Mouse (Mus musculus) CD4-positive helper T cell, adult 2 months (primary cell): Measurements from ENCODE around the gene Ankrd12.

ENCODE experiments used
- DNase-seq: peaks from one replicate; pipeline ENCODE4 v3.0.0-alpha.2; 2012; ENCODE audit warnings: low read depth, missing footprints, low spot score

Ankrd12 gene

GRCm38 (mm10) chr17:66076934-66077333 lies at the start of gene Ankrd12:
Gene Ankrd12, minus strand, starts transcription at chr17:66077089.
- DNase-seq: peak; percentile 98

DNA sequence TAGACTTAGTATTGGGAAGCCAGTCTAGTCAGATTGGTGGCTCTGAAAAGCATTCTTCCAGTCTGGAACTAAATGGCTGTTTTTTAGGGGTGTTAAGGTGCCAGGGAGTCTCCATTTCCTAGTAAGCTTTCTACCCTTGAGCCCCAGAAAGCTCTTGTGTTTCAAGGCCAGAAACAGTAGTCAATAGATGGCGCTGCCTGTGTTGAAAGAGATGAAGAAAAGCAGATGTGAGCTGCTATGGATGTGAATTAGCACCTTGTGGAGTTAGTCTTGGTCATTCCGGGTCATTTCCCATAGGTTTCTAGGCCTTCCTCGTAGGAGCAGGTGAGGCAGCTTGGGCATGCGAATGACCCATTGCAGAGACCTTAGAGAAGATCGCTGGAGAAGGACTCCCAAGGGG lies 48.3 kb upstream of the Ankrd12 start:
- peak; percentile 22 for DNase-seq

GRCm38 (mm10) chr17:66123816-66124610 lies 47.1 kb upstream of the Ankrd12 start:
- peak; percentile 10 for DNase-seq

- peak; percentile 92 for DNase-seq
Measured at GRCm38 (mm10) chr17:66123066-66123815, 46.4 kb upstream of the Ankrd12 start, which contains the start of gene Ddx11. Gene Ddx11, plus strand, starts transcription at chr17:66123520.

- no peak for DNase-seq
Measured at GRCm38 (mm10) chr17:66120701-66121100, 43.8 kb upstream of the Ankrd12 start.

DNA sequence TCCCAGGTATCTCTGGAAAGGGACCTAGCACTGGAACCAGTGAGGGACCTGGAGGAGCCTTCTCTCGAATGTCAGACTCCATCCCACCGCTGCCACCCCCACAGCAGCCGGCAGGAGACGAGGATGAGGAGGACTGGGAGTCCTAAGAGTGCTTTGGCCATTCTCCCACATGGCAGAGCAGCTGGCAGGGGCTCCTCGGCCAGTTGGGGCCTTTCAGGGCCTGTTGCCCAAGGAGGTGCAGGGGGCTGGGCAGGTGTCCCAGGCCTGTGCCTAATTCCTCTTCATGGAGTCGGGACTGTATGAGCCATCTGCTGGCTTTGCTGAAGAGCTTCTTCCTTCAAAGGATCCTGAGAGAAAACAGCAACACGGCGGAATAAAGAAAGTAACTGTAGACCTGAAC lies 42.1 kb upstream of the Ankrd12 start:
- no peak for DNase-seq

DNA sequence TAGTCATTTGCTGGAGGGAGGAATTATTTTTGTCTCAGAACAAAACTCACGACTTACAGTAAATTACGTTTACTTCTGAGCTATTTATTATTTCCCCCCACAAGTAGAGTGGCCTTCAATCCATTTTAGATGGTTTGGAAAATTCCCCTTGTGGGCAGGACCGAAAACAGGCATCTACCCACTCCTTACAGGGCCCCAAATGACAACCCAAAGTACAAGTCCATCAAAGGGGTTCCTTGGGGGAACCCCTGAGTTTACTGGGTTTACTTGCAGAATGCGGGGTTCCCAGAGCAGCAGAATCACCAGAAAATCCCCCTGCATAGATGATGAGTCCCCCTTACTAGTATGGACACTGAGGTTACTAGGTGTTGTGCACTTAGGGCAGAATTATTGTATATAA lies 35.3 kb upstream of the Ankrd12 start:
- DNase-seq: peak; percentile 67

DNA sequence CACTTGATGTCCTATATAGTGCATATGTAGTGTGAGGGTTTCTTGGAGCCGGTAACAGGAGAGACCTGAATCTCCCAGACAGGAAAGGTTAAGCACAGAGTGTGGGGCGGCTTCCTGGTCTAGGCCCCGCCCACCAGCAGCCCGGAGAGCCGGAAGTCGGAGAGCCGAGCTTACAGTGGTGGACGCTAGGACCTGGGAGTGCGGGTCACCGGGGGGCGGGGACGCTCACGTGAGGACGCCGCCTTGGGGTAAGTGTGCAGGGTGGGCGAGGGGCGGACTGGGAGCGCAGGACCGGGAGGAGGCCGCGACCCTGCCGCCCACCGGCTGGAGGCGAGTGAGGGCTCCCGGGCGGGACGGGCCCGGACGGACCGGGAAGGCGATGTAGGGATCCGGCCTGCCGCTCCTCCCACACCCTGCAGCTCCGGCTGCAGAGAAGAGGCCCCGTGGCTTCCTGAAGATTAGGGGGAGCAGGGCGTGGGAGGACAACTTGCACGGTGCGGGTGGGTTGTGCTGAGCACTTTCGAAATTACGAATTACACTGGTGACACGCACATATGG lies 34.6 kb upstream of the Ankrd12 start, which contains the start of gene Washc1:
Washc1 (plus strand) TSS at position 144 of the 558 bp plus-strand sequence.
- peak; percentile 92 for DNase-seq

DNA sequence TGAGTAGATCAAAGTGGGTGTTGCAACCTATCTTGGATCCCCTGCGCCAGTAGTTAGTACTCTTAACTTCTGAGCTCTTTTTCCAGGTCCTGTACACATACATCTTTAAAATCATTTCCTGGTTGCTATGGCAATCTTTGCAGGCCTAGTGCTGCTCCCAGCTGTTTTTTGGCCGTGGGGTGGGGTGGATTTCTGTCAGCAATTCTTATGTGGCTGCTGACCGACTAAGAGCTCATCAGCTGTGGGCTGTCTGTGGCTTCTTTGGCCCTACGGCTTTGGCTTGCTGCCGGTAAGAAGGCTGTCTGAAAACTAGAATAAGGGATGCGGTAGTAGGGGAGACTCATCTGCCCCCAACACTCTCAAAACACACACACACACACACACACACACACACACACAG lies 33.9 kb upstream of the Ankrd12 start:
- DNase-seq: peak; percentile 52

DNA sequence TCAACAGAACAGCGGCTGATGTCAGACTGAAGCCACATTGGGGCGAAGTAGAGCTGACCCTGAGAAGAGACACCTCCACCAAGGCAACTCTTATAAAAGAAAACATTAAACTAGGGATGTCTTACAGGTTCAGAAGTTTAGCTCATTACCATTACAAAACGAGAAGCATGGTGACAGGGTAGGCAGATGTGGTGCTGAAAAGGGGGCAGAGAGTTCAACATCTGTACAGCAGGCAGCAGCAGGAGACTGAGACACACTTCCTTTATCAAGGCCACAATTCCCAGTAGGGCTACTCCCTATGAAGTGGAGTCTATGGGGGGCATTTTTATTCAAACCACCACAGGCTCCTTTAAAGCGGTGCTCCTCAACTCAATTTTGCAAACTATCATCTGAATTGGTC lies 31.3 kb upstream of the Ankrd12 start:
- DNase-seq: no peak

DNA sequence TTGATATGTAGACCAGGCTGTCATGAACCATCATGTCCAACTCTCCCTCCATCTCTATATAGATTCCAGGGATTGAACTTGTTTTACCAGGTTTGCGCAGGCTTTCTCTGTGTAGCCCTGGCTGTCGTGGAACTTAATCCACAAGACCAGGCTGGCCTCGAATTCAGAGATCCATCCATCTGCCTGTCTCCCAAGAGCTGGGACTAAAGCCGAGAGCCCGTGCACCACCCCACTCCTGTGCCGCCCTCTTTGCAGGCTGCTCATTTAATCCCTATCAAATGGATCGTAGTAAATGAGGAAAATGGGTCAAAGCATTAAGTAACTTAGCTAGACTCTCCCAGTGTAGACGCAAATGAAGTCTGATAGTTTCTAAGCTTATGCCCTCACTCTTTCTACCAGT lies 30.6 kb upstream of the Ankrd12 start:
- DNase-seq: no peak

DNA sequence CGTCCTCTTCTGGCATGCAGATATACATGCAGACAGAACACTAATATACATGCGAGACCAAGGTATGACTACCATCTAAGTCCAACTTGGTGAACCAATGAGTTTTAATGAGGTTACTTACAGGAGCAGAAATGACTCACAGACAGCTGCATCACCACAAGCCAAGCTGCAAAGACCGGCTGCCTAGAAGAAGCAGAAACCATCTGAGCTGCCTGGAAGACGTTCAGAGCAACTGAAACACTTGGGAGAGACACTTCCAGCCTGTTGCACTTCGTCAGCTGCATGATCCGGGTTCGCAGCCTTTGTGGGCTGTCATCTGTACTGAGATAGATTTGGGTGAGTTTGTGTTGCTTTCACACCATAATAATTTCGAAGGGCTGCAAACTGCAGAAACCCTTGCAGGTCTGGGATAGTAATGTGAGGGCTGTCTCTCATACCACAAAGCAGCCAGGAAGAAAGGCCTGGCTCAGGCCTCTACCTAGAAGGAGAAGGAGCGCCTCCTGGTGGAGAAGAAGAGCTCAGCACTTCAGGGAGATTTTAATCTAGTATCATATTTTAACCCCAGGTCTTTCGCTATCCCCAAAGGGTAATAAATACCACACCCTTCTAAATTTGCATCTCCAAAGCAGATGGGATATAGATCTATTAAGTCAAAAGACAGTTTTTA lies 29.8 kb upstream of the Ankrd12 start:
- DNase-seq: peak; percentile 75

GRCm38 (mm10) chr17:66104076-66104475 lies 27.2 kb upstream of the Ankrd12 start:
- no peak for DNase-seq

- DNase-seq: peak; percentile 98
Measured at GRCm38 (mm10) chr17:66101380-66102330, 24.8 kb upstream of the Ankrd12 start, which contains the start of gene Ndufv2. Gene Ndufv2, minus strand, starts transcription at chr17:66101559.

DNA sequence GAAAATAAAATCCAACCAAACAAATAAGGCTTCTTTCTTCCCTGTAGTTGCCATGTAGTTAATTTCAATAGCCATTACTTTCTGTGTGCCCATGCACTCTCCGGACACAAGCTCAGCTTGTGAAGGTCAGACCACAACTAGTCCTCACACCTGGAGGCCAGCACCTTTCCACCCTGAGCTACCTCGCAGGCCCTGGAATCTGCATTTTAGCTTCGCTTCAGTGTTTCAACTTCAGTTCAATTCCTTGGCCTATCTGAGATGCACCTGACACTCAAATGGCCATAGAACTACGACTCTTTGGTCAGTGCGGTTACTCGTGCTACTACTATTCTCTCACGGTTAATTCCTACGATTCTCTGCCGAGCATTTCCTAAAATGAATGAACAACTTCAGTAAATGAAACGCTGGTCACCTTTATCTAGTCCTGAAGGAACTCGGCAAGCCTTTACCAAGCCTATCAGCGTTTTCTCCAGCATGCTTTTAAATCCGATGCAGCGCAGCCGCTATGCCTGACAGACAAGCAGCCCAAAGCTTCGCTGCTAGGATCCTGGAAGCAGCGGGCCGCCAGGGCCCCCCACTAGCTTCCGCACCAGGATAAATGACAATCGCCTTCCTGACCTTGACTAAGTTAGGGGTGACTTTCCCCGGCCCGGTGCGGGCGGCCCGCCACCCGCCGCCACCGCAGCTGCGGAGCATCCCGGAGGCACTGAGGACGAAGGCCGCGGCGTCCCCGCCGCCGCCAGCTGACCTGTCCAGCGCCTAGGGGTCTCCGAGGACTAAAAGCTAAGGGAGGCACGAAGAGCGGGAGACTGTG lies 23.9 kb upstream of the Ankrd12 start:
- DNase-seq: no peak

- DNase-seq: no peak
Measured at GRCm38 (mm10) chr17:66092664-66093063, 15.8 kb upstream of the Ankrd12 start.

DNA sequence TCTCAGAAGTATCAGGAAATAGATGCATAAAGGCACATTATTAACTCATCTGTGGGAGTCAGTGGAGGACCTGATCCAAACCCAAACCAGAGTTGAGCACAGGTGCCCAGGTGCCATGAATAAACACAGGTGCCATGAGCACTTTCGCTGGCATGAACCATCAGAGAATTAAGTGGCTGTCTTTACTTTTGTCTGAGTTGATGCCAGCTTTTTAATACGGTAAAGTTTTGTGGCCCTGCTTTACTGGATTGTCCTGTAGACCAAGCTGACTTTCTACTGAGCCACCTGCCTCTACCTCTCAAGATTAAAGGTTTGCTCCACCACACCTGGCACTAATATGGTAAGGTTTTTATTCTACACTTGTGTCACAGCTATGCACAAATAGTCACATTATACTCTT lies 15.2 kb upstream of the Ankrd12 start:
- no peak for DNase-seq

DNA sequence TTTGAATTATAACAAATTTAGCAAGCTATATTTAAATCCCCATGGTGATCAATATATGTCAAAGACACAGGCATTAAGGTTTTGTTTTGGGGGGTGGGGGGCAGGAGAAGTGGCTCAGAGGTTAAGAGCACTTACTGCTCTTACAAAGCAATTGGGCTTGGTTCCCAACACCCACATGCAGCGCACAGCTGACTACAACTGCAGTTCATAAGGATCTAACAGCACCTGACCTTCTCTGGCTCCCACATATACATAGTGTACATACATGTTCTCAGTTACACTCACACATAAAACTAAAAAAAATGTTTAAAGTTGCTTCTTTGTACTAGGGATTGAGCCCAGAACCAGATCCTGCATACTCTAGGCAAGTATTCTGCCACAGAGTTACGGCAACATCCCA lies 14.5 kb upstream of the Ankrd12 start:
- no peak for DNase-seq

GRCm38 (mm10) chr17:66090251-66090650 lies 13.4 kb upstream of the Ankrd12 start:
- DNase-seq: no peak

- DNase-seq: no peak
Measured at GRCm38 (mm10) chr17:66085038-66085437, 8.1 kb upstream of the Ankrd12 start.
